In genomic region chr5:149373224-149373623, GRCm38 (mm10) we compare ENCODE assay signal across 10 mouse cellular contexts. TPM values are rescaled to one million over a fixed set of nuclear protein-coding genes. Genes with fewer than 3 reads are reported as not detected.
DNase-seq lines count a peak whose midpoint lies in the region; ATAC-seq and TF ChIP-seq lines count a peak whose summit lies in the region.
"Had no signal": no experiment of that assay in that cellular context is flagged by ENCODE, and none has a peak within 500 bp of the region (broad histone marks: within the 10 kb centered on the region; RNA-seq: fewer than 3 reads in every experiment).

No protein-coding gene starts in this region.

- H3K27me3 ChIP-seq in heart, embryonic 13.5 days (replicated peaks) = no peaks in the 10 kb centered on the region
- H3K27me3 ChIP-seq in lung, embryonic 15.5 days = no peaks in the 10 kb centered on the region
- H3K27me3 ChIP-seq in embryonic facial prominence, embryonic 12.5 days = no peaks in the 10 kb centered on the region
- no peaks in the 10 kb centered on the region for H3K27me3 ChIP-seq in intestine, embryonic 16.5 days (replicated peaks; ENCODE audit: control insufficient read depth, insufficient read depth, low read length)

- TF ChIP-seq CTCF in left cerebral cortex, adult 2 months (IDR thresholded peaks at IDR 0.05) = no peak

- DNase-seq in heart, adult 9 months (ENCODE audit: low spot score in 2 of 2) = no peak
- DNase-seq in lung, postnatal 14 days = no peak
- no peak for DNase-seq in left cerebral cortex, adult 2 months (ENCODE audit: extremely low spot score in 1 of 2, low spot score in 2 of 2)
- no peak for DNase-seq in cerebellum, adult 18-20 months
- DNase-seq: right cerebral cortex, postnatal 14 days had no signal

- H3K4me1 ChIP-seq in heart, embryonic 13.5 days = peaks cover 79% of the 10 kb centered on the region
- peaks cover 40% of the 10 kb centered on the region for H3K4me1 ChIP-seq in lung, embryonic 15.5 days
- peaks cover 54% of the 10 kb centered on the region for H3K4me1 ChIP-seq in embryonic facial prominence, embryonic 12.5 days
- H3K4me1 ChIP-seq in intestine, embryonic 16.5 days (ENCODE audit: control insufficient read depth, insufficient read depth, low read length) = peaks cover 34% of the 10 kb centered on the region

- peak overlapping the region; percentile 67 for H3K27ac ChIP-seq in heart, embryonic 13.5 days (replicated peaks)
- no peak overlapping the region for H3K27ac ChIP-seq in lung, embryonic 15.5 days
- 0 out of 2 replicates have a peak overlapping the region, but pooled peaks have one; percentile 25 for H3K27ac ChIP-seq in embryonic facial prominence, embryonic 12.5 days
- H3K27ac ChIP-seq in intestine, embryonic 16.5 days (ENCODE audit: low read length) = no peak overlapping the region; the same call in 1 of the 2 replicates
- no peak overlapping the region for H3K27ac ChIP-seq in left cerebral cortex, adult 2 months

- no peaks in the 10 kb centered on the region for H3K9me3 ChIP-seq in heart, embryonic 13.5 days
- no peaks in the 10 kb centered on the region for H3K9me3 ChIP-seq in lung, embryonic 15.5 days
- H3K9me3 ChIP-seq in embryonic facial prominence, embryonic 12.5 days = no peaks in the 10 kb centered on the region
- no peaks in the 10 kb centered on the region for H3K9me3 ChIP-seq in intestine, embryonic 16.5 days (ENCODE audit: control insufficient read depth, low read length)

- 6% methylated on average over 9 of the region's 9 CpGs for WGBS in heart, embryonic 13.5 days
- 14% methylated on average over 9 of the region's 9 CpGs for WGBS in lung, embryonic 15.5 days
- 40% methylated on average over 9 of the region's 9 CpGs for WGBS in embryonic facial prominence, embryonic 12.5 days
- 12% methylated on average over 9 of the region's 9 CpGs for WGBS in intestine, embryonic 16.5 days

- ATAC-seq in heart, embryonic 13.5 days (ENCODE audit: extremely low read depth, insufficient number of reproducible peaks, low FRiP score, low TSS enrichment) = peak; percentile 37; the same call in 1 of the 2 replicates
- peak; percentile 72 for ATAC-seq in lung, embryonic 15.5 days (ENCODE audit: borderline replicate concordance, extremely low read depth, low FRiP score, low TSS enrichment)
- no peak for ATAC-seq in embryonic facial prominence, embryonic 12.5 days (ENCODE audit: insufficient number of reproducible peaks, insufficient read depth, low FRiP score, low TSS enrichment)
- ATAC-seq in intestine, embryonic 16.5 days = peak; percentile 21; the same call in 1 of the 2 replicates

- H3K9ac ChIP-seq in heart, embryonic 13.5 days = no peak overlapping the region
- no peak overlapping the region for H3K9ac ChIP-seq in lung, embryonic 15.5 days
- H3K9ac ChIP-seq in embryonic facial prominence, embryonic 12.5 days = no peak overlapping the region
- H3K9ac ChIP-seq in intestine, embryonic 16.5 days (ENCODE audit: low read depth, low read length) = peak overlapping the region; percentile 27; the same call in 1 of the 2 replicates

- no peak overlapping the region for H3K4me3 ChIP-seq in heart, embryonic 13.5 days
- no peak overlapping the region for H3K4me3 ChIP-seq in lung, embryonic 15.5 days
- H3K4me3 ChIP-seq in embryonic facial prominence, embryonic 12.5 days = no peak overlapping the region
- H3K4me3 ChIP-seq in intestine, embryonic 16.5 days (ENCODE audit: low read length) = no peak overlapping the region
- no peak overlapping the region for H3K4me3 ChIP-seq in left cerebral cortex, adult 2 months

- intact Hi-C loops in left cerebral cortex, adult 2 months (cut with DNase I) = no loop called here

- no peaks in the 10 kb centered on the region for H3K36me3 ChIP-seq in heart, embryonic 13.5 days
- no peaks in the 10 kb centered on the region for H3K36me3 ChIP-seq in lung, embryonic 15.5 days
- no peaks in the 10 kb centered on the region for H3K36me3 ChIP-seq in embryonic facial prominence, embryonic 12.5 days
- H3K36me3 ChIP-seq in intestine, embryonic 16.5 days (ENCODE audit: control insufficient read depth, insufficient read depth, low read length) = no peaks in the 10 kb centered on the region

- H3K4me2 ChIP-seq in heart, embryonic 13.5 days = peak overlapping the region; percentile 22; the same call in 1 of the 2 replicates
- no peak overlapping the region for H3K4me2 ChIP-seq in lung, embryonic 15.5 days
- no peak overlapping the region for H3K4me2 ChIP-seq in embryonic facial prominence, embryonic 12.5 days (replicated peaks)
- H3K4me2 ChIP-seq in intestine, embryonic 16.5 days (ENCODE audit: low read depth, low read length) = no peak overlapping the region

RNA-seq across cellular contexts. Expression of gene Medag, which starts 38.3 kb away (rescaled TPM):
- polyA plus RNA-seq in heart, embryonic 13.5 days (2015; fragmentation: Nextera tagmentation; extraction: Ambion mirVana) = 1.6 and 1.8 TPM in 2 replicates
- 0.92 and 1.5 TPM in 2 replicates for polyA plus RNA-seq in lung, embryonic 15.5 days (2015; fragmentation: Nextera tagmentation; extraction: Ambion mirVana)
- polyA plus RNA-seq in embryonic facial prominence, embryonic 12.5 days (2016; fragmentation: Nextera tagmentation; extraction: Ambion mirVana) = 0.89 and 1.3 TPM in 2 replicates
- polyA plus RNA-seq in intestine, embryonic 16.5 days (2015; fragmentation: Nextera tagmentation; extraction: Ambion mirVana) = 1.8 and 2.0 TPM in 2 replicates
- 10 to 100 TPM; 17.1 to 19.1 TPM for total RNA-seq in left cerebral cortex, adult 2 months (2021)
- total RNA-seq: common myeloid progenitor, adult 5-6 weeks had no signal

Comparison
In these comparisons a context has a peak if more than half of its experiments do, and no peak if none do; other contexts are left out.
1. H3K27ac ChIP-seq: peak in heart, embryonic 13.5 days (single experiment) and embryonic facial prominence, embryonic 12.5 days (single experiment); none in lung, embryonic 15.5 days (single experiment), intestine, embryonic 16.5 days (single experiment) and left cerebral cortex, adult 2 months (single experiment).